Mouse (Mus musculus): ENCODE results near the gene Ank2.

- TF ChIP-seq CTCF (IDR thresholded peaks at IDR 0.05; ENCODE audit: low read depth, low read length) (no peak), POLR2A (IDR thresholded peaks at IDR 0.05; ENCODE audit: extremely low read depth, insufficient read depth, low read length) (no peak)
These were observed 91.1 kb downstream of the Ank2 start for GRCm38 (mm10) chr3:127407868-127408574.

All from liver, adult 2 months (tissue).